Mouse (Mus musculus) hindbrain, embryonic 16.5 days (tissue): Measurements from ENCODE around the gene Polr3gl. TPM values are rescaled to one million over a fixed set of nuclear protein-coding genes. Genes with fewer than 3 reads are reported as not detected.

Experiments
- ATAC-seq: fragments of 200-750 bp; cut with Nextera tagmentation; 2 replicates; pipeline ENCODE4 v1.8.0; 2017; ENCODE audit warnings: moderate TSS enrichment, moderate library complexity
- H3K27ac ChIP-seq: fragments of 300-500 bp; sonication (generic); 2 replicates; pipeline ENCODE4 v1.5.1; 2014; ENCODE audit warnings: low read depth, mild to moderate bottlenecking, control low read depth, low read length, moderate library complexity
- H3K27me3 ChIP-seq: fragments of 300-500 bp; sonication (generic); replicated peaks from 2 replicates; pipeline ENCODE4 v1.6.1; 2014; ENCODE audit warnings: low read length; ENCODE audit not compliant: control insufficient read depth, insufficient read depth
- H3K36me3 ChIP-seq: fragments of 300-500 bp; sonication (generic); 2 replicates; pipeline ENCODE4 v1.6.1; 2014; ENCODE audit warnings: mild to moderate bottlenecking, low read length, moderate library complexity, mixed read lengths; ENCODE audit not compliant: control insufficient read depth, insufficient read depth
- H3K4me1 ChIP-seq: fragments of 300-500 bp; sonication (generic); 2 replicates; pipeline ENCODE4 v1.6.1; 2014; ENCODE audit warnings: low read depth, low read length; ENCODE audit not compliant: control insufficient read depth, insufficient read depth
- H3K4me2 ChIP-seq: fragments of 300-500 bp; sonication (generic); 2 replicates; pipeline ENCODE4 v1.6.1; 2014; ENCODE audit warnings: mild to moderate bottlenecking, low read length, control low read depth, moderate library complexity
- H3K4me3 ChIP-seq: fragments of 300-500 bp; sonication (generic); 2 replicates; pipeline ENCODE4 v1.5.1; 2014; ENCODE audit warnings: mild to moderate bottlenecking, low read length, control low read depth, moderate library complexity
- H3K9ac ChIP-seq: fragments of 300-500 bp; sonication (generic); 2 replicates; pipeline ENCODE4 v1.6.1; 2014; ENCODE audit warnings: low read depth, mild to moderate bottlenecking, control low read depth, low read length, moderate library complexity
- H3K9me3 ChIP-seq: fragments of 300-500 bp; sonication (generic); 2 replicates; pipeline ENCODE4 v1.6.1; 2014; ENCODE audit warnings: mild to moderate bottlenecking, low read length, moderate library complexity; ENCODE audit not compliant: control insufficient read depth
- WGBS: fragments of 180-500 bp; shearing (Covaris S2); extraction: QIAGEN DNeasy Blood & Tissue Kit; methylation state at CpG from one replicate; pipeline ENCODE4 v1.1.7; 2014; 5-methylcytosine and 5-hydroxymethylcytosine counted together
- polyA plus RNA-seq: library from polyadenylated mRNA; unstranded; fragments of >200 nt; fragmentation: Nextera tagmentation; extraction: Ambion mirVana; gene quantifications from 2 replicates; pipeline ENCODE4 v1.2.1, GENCODE M21; 2015

Polr3gl gene
- polyA plus RNA-seq, 1 experiment from 2014 or later = 31.0 TPM

DNA sequence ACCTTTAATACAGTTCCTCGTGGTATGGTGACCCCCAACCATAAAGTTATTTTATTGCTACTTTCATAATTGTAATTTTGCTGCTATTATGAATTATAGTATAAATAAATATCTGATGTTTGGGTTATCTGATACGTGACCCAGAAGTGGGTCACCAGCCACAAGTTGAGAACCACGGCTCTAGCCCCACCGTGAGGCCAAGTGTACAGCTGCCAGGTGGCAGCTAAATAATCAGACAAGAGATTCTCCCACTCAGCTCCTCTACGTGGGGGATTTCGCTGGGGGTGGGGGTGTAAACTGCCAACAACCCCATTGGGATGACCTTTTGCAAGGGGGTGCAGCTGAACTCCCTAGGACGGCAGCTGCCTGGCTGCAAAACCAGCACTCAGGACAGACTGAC lies 61.9 kb downstream of the Polr3gl start:
- Histone ChIP-seq H3K4me1 (peaks cover 7% of the 10 kb centered on the region), H3K36me3 (no peaks in the 10 kb centered on the region), H3K4me3 (no peak overlapping the region), H3K9ac (no peak overlapping the region), H3K9me3 (no peaks in the 10 kb centered on the region), H3K27me3 (peaks cover 8% of the 10 kb centered on the region), H3K27ac (no peak overlapping the region), H3K4me2 (no peak overlapping the region)
- WGBS = 72% methylated on average over 7 of the region's 7 CpGs
- no peak for ATAC-seq

DNA sequence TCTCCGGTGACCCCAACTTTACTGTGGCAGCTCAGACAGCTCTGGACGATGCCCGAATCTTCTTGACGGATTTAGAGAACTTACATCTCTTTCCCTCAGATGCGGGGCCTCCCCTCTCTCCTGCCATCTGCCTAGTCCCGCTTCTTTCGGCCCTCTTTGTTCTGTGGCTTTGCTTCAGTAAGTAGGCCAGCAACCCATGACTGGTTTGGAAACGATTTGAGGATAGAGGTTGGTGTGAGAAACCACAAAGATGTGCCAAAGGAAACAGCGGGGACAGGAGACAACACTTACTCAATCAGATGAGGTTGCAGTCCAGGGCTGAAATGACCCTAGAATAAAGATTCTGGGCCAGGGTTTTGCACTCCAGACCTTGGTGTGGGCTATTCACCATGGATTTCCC lies 65.5 kb downstream of the Polr3gl start:
- Histone ChIP-seq H3K9me3 (no peaks in the 10 kb centered on the region), H3K27me3 (peaks cover 19% of the 10 kb centered on the region)
- WGBS = 52% methylated on average over 9 of the region's 9 CpGs

More for the DNA sequence above, 65.5 kb downstream of the Polr3gl start:
- Histone ChIP-seq H3K36me3 (no peaks in the 10 kb centered on the region), H3K4me2 (no peak overlapping the region), H3K4me1 (peaks cover 10% of the 10 kb centered on the region), H3K4me3 (no peak overlapping the region), H3K9ac (no peak overlapping the region), H3K27ac (no peak overlapping the region)
- ATAC-seq = no peak

Other genes starting within 250 kb of the Polr3gl start
- gene BC107364, start 141.9 kb downstream of the Polr3gl start, polyA plus RNA-seq = not detected in 2 replicates
- 3.3 and 3.5 TPM in 2 replicates for gene Hfe2, start 69.0 kb downstream of the Polr3gl start, polyA plus RNA-seq
- 51.0 and 53.6 TPM in 2 replicates for gene Txnip, start 36.2 kb downstream of the Polr3gl start, polyA plus RNA-seq
- 1.0 and 1.9 TPM in 2 replicates for gene Gm16253, start 17.2 kb downstream of the Polr3gl start, polyA plus RNA-seq
- gene Ankrd34a, start 2.5 kb upstream of the Polr3gl start, polyA plus RNA-seq = 21.5 and 23.9 TPM in 2 replicates
- gene Lix1l, start 7.0 kb upstream of the Polr3gl start, polyA plus RNA-seq = 5.1 and 5.8 TPM in 2 replicates
- 110 and 113 TPM in 2 replicates for gene Rbm8a, start 35.8 kb upstream of the Polr3gl start, polyA plus RNA-seq
- gene Pex11b, start 41.2 kb upstream of the Polr3gl start, polyA plus RNA-seq = 62.4 and 66.2 TPM in 2 replicates
- gene Gm42957, start 41.3 kb upstream of the Polr3gl start, polyA plus RNA-seq = 0.06 and 0.10 TPM in 2 replicates
- 0.85 and 1.1 TPM in 2 replicates for gene Itga10, start 51.4 kb upstream of the Polr3gl start, polyA plus RNA-seq
- 2.5 and 2.8 TPM in 2 replicates for gene Ankrd35, start 76.0 kb upstream of the Polr3gl start, polyA plus RNA-seq
- gene Pias3, start 102.2 kb upstream of the Polr3gl start, polyA plus RNA-seq = 43.4 and 44.3 TPM in 2 replicates
- 20.4 and 22.4 TPM in 2 replicates for gene Nudt17, start 114.4 kb upstream of the Polr3gl start, polyA plus RNA-seq
- gene Polr3c, start 133.4 kb upstream of the Polr3gl start, polyA plus RNA-seq = 31.4 and 33.7 TPM in 2 replicates
- gene Rnf115, start 133.5 kb upstream of the Polr3gl start, polyA plus RNA-seq = 72.2 and 82.0 TPM in 2 replicates
- gene Pdzk1, start 235.1 kb upstream of the Polr3gl start, polyA plus RNA-seq = 0.15 and 0.32 TPM in 2 replicates
- gene Cd160, start 235.2 kb upstream of the Polr3gl start, polyA plus RNA-seq = 0.16 and 0.21 TPM in 2 replicates